Mouse (Mus musculus) heart, postnatal 0 days (tissue): ENCODE measurements at regions not wholly inside any gene's neighbourhood (a gene's known extent, or its start where the extent isn't known, plus 50 kb on each side); places are given as distances from the start of the nearest gene placed in this dataset.

Experiments
- CTCF ChIP-seq: IDR thresholded peaks from 2 replicates; pipeline ENCODE4 v1.5.1; 2016; ENCODE audit warnings: antibody characterized with exemption, control low read depth, low read depth
- EP300 ChIP-seq: IDR thresholded peaks from 2 replicates; pipeline ENCODE4 v1.6.1; 2016; ENCODE audit warnings: antibody characterized with exemption, low read depth

- no peak for TF ChIP-seq CTCF
- TF ChIP-seq EP300: no peak
These were observed 67.3 kb upstream of the Rreb1 start for GRCm38 (mm10) chr13:37710913-37711312.
